ENCODE assay signal across 24 mouse cellular contexts in the genomic region with DNA sequence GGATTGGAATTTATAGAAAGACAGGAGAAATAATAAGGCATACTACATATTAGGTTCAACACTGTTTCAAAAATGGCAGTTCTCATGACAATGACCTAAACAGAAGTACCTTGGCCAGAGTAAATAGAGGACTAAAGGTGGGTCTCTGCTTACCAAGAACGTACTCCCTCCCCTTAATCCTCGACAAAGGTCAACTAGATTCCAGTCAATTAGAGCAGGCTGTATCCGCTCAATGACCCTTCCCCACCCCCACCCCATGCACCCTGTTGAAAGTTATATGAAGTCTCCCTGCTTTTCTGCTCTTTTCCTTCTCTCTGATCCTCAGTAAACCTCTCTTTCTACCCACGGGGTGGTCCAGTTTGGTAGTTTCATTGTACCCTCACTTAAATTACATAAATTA.
"Had no signal": no experiment of that assay in that cellular context is flagged by ENCODE, and none has a peak within 500 bp of the region (broad histone marks: within the 10 kb centered on the region; RNA-seq: fewer than 3 reads in every experiment).

No protein-coding gene starts in this region.

- H3K4me1 ChIP-seq: embryonic facial prominence, embryonic 12.5 days; embryonic facial prominence, embryonic 13.5 days; embryonic facial prominence, embryonic 15.5 days; forebrain, embryonic 10.5 days; forebrain, embryonic 12.5 days; forebrain, embryonic 13.5 days; forebrain, embryonic 15.5 days; heart, embryonic 10.5 days had no signal

- H3K27me3 ChIP-seq: embryonic facial prominence, embryonic 12.5 days; embryonic facial prominence, embryonic 13.5 days; embryonic facial prominence, embryonic 15.5 days; forebrain, embryonic 12.5 days; forebrain, embryonic 13.5 days; forebrain, embryonic 15.5 days had no signal

- H3K36me3 ChIP-seq: embryonic facial prominence, embryonic 12.5 days; embryonic facial prominence, embryonic 13.5 days; embryonic facial prominence, embryonic 15.5 days; forebrain, embryonic 10.5 days; forebrain, embryonic 12.5 days; forebrain, embryonic 15.5 days; heart, embryonic 10.5 days had no signal

- H3K9me3 ChIP-seq: embryonic facial prominence, embryonic 12.5 days; embryonic facial prominence, embryonic 13.5 days; embryonic facial prominence, embryonic 15.5 days; forebrain, embryonic 10.5 days; forebrain, embryonic 12.5 days; forebrain, embryonic 13.5 days; forebrain, embryonic 15.5 days; heart, embryonic 10.5 days had no signal

- DNase-seq: cerebellum, adult 9-11 months; cerebellum, postnatal 10 days; cerebellum, postnatal 14 days; cerebellum, postnatal 25 days; cerebellum, postnatal 36 days; embryo, embryonic 11 days; forebrain, postnatal 0 days; gastrocnemius, adult 2 months; gastrocnemius, postnatal 10 days; gastrocnemius, postnatal 14 days; gastrocnemius, postnatal 25 days; gastrocnemius, postnatal 36 days; heart, adult 11 months; heart, adult 18-20 months; heart, adult 2 months had no signal

- H3K27ac ChIP-seq: embryonic facial prominence, embryonic 12.5 days; embryonic facial prominence, embryonic 13.5 days; embryonic facial prominence, embryonic 15.5 days; forebrain, embryonic 10.5 days; forebrain, embryonic 12.5 days; forebrain, embryonic 13.5 days; forebrain, embryonic 15.5 days; gastrocnemius, adult 2 months; heart, adult 2 months; heart, embryonic 10.5 days had no signal

- H3K4me3 ChIP-seq: embryonic facial prominence, embryonic 12.5 days; embryonic facial prominence, embryonic 13.5 days; embryonic facial prominence, embryonic 15.5 days; erythroblast, embryonic 14.5 days; forebrain, embryonic 10.5 days; forebrain, embryonic 12.5 days; forebrain, embryonic 13.5 days; forebrain, embryonic 15.5 days; gastrocnemius, adult 2 months; heart, adult 2 months; heart, embryonic 10.5 days had no signal

- H3K9ac ChIP-seq: embryonic facial prominence, embryonic 12.5 days; embryonic facial prominence, embryonic 13.5 days; embryonic facial prominence, embryonic 15.5 days; forebrain, embryonic 12.5 days; forebrain, embryonic 13.5 days; forebrain, embryonic 15.5 days; forebrain, postnatal 0 days had no signal
